Mouse (Mus musculus): ENCODE data around the gene Scel.

The Scel gene

GRCm38 (mm10) chr14:103571598-103572320 is 58.6 kb downstream of the Scel start:
- DNase-seq (ENCODE audit: low spot score), result no peak

GRCm38 (mm10) chr14:103575854-103576253 is 62.7 kb downstream of the Scel start:
- DNase-seq (ENCODE audit: low spot score), result no peak

GRCm38 (mm10) chr14:103577011-103577410 is 63.9 kb downstream of the Scel start:
- no peak for DNase-seq (ENCODE audit: low spot score)

GRCm38 (mm10) chr14:103586662-103587061 is 73.5 kb downstream of the Scel start:
- DNase-seq (ENCODE audit: low spot score), result no peak

GRCm38 (mm10) chr14:103587208-103587900 is 74.2 kb downstream of the Scel start:
- DNase-seq (ENCODE audit: low spot score), result no peak

GRCm38 (mm10) chr14:103589819-103590218 is 76.7 kb downstream of the Scel start:
- DNase-seq (ENCODE audit: low spot score), result no peak

- DNase-seq (ENCODE audit: low spot score), result no peak
Measured at GRCm38 (mm10) chr14:103595870-103596269, 82.7 kb downstream of the Scel start.

GRCm38 (mm10) chr14:103608063-103608462 is 94.9 kb downstream of the Scel start:
- DNase-seq (ENCODE audit: low spot score), result no peak

- no peak for DNase-seq (ENCODE audit: low spot score)
Measured at GRCm38 (mm10) chr14:103613573-103614271, 100.6 kb downstream of the Scel start.

- no peak for DNase-seq (ENCODE audit: low spot score)
Measured at GRCm38 (mm10) chr14:103614272-103614587, 101.1 kb downstream of the Scel start.

- no peak for DNase-seq (ENCODE audit: low spot score)
Measured at GRCm38 (mm10) chr14:103619756-103620155, 106.6 kb downstream of the Scel start.

GRCm38 (mm10) chr14:103621207-103621606 is 108.1 kb downstream of the Scel start:
- no peak for DNase-seq (ENCODE audit: low spot score)

- no peak for DNase-seq (ENCODE audit: low spot score)
Measured at GRCm38 (mm10) chr14:103626100-103626499, 113.0 kb downstream of the Scel start.

- DNase-seq (ENCODE audit: low spot score), result no peak
Measured at GRCm38 (mm10) chr14:103629639-103630364, 116.7 kb downstream of the Scel start.

- DNase-seq (ENCODE audit: low spot score), result no peak
Measured at GRCm38 (mm10) chr14:103630545-103630944, 117.4 kb downstream of the Scel start.

- DNase-seq (ENCODE audit: low spot score), result no peak
Measured at GRCm38 (mm10) chr14:103643933-103644332, 130.8 kb downstream of the Scel start.

GRCm38 (mm10) chr14:103647981-103648380 is 134.8 kb downstream of the Scel start:
- DNase-seq (ENCODE audit: low spot score), result no peak

- no peak for DNase-seq (ENCODE audit: low spot score)
Measured at GRCm38 (mm10) chr14:103648623-103649255, 135.6 kb downstream of the Scel start.

GRCm38 (mm10) chr14:103649302-103649701 is 136.2 kb downstream of the Scel start:
- DNase-seq (ENCODE audit: low spot score), result no peak

- peak; percentile 72 for DNase-seq (ENCODE audit: low spot score)
Measured at GRCm38 (mm10) chr14:103649896-103650334, 136.8 kb downstream of the Scel start, which contains the start of gene Slain1. Gene Slain1, plus strand, starts transcription at chr14:103650228.

- peak; percentile 34 for DNase-seq (ENCODE audit: low spot score)
Measured at GRCm38 (mm10) chr14:103650413-103651101, 137.4 kb downstream of the Scel start.

Data from ovary, adult 18-20 months (tissue).